In the genomic region with DNA sequence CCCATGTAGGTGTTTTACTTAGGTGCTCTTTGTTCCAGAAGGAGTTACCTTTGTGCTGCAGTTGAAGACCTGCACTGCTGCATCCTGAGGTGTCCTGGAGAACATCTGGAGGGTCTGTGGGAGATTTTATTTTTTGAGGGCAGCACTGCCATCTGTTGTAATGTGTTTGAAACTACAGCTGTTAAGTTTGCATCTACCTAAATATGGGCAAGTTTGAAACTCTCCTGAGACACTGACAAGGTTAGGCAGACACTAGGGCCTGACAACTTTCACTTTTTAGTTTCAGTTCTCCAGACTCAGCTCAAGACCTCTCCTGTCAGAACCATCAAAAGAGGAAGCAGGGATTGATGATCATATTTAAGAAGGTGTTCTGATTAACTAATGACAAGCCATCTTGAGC, we compare ENCODE assay signal across 8 mouse cellular contexts. TPM values are rescaled to one million over a fixed set of nuclear protein-coding genes. Genes with fewer than 3 reads are reported as not detected.
DNase-seq lines count a peak whose midpoint lies in the region; ATAC-seq and TF ChIP-seq lines count a peak whose summit lies in the region.

No protein-coding gene starts in this region.

- DNase-seq in heart, adult 2 months = peak in 1 of 2 experiments; percentile 16
- no peak for DNase-seq in heart, postnatal 25 days (ENCODE audit: low spot score)
- peak; percentile 25 for DNase-seq in right cerebral cortex, adult 18-20 months
- DNase-seq in right cerebral cortex, postnatal 36 days (ENCODE audit: low spot score in 2 of 2) = no peak
- peak; percentile 75 for DNase-seq in lung, embryonic 14.5 days
- DNase-seq in thymus, postnatal 4 days = peak; percentile 25
- DNase-seq in spleen, postnatal 14 days (ENCODE audit: low spot score in 2 of 2) = no peak

- no peaks in the 10 kb centered on the region for H3K27me3 ChIP-seq in heart, adult 2 months (ENCODE audit: control insufficient read depth, insufficient read depth, low read length)
- no peaks in the 10 kb centered on the region for H3K27me3 ChIP-seq in lung, embryonic 14.5 days (ENCODE audit: insufficient read depth, low read length)

- H3K79me2 ChIP-seq in heart, adult 2 months (replicated peaks; ENCODE audit: control insufficient read depth, insufficient read depth, low read length) = 0 out of 2 replicates have a peak, but pooled peaks cover 1% of the 10 kb centered on the region

- TF ChIP-seq CTCF in heart, adult 2 months (IDR thresholded peaks at IDR 0.05) = peak; percentile 84
- TF ChIP-seq CTCF in cortical plate, adult 2 months (IDR thresholded peaks at IDR 0.05; ENCODE audit: extremely low read depth, insufficient read depth, low read length) = peak; percentile 48; the same call in 1 of the 2 replicates
- peak; percentile 63 for TF ChIP-seq CTCF in lung, embryonic 14.5 days (IDR thresholded peaks at IDR 0.05; ENCODE audit: low read depth)

- H3K4me3 ChIP-seq in heart, adult 2 months = no peak overlapping the region
- H3K4me3 ChIP-seq in cortical plate, adult 2 months (ENCODE audit: insufficient read depth, low read length) = no peak overlapping the region
- no peak overlapping the region for H3K4me3 ChIP-seq in lung, embryonic 14.5 days (ENCODE audit: low read depth, low read length)

- peaks cover 2% of the 10 kb centered on the region; the same call in 1 of the 2 replicates for H3K4me1 ChIP-seq in heart, adult 2 months (ENCODE audit: control insufficient read depth, insufficient read depth, low read length)
- H3K4me1 ChIP-seq in cortical plate, adult 2 months (ENCODE audit: control insufficient read depth, insufficient read depth, low read length) = no peaks in the 10 kb centered on the region; the same call in 1 of the 2 replicates
- no peaks in the 10 kb centered on the region for H3K4me1 ChIP-seq in lung, embryonic 14.5 days (ENCODE audit: insufficient read depth)

- no peak overlapping the region for H3K27ac ChIP-seq in heart, adult 2 months
- H3K27ac ChIP-seq in cortical plate, adult 2 months (ENCODE audit: insufficient read depth, low read length) = no peak overlapping the region
- H3K27ac ChIP-seq in lung, embryonic 14.5 days (ENCODE audit: low read depth) = no peak overlapping the region

- TF ChIP-seq POLR2A in heart, adult 2 months (IDR thresholded peaks at IDR 0.05; ENCODE audit: insufficient read depth, low read depth, low read length) = no peak
- no peak for TF ChIP-seq POLR2A in cortical plate, adult 2 months (IDR thresholded peaks at IDR 0.05; ENCODE audit: extremely low read depth, insufficient read depth, low read length)

- no peak for ATAC-seq in lung, embryonic 14.5 days (ENCODE audit: insufficient read depth)

- no peak overlapping the region for H3K4me2 ChIP-seq in lung, embryonic 14.5 days

- H3K9ac ChIP-seq in heart, adult 2 months (ENCODE audit: low read depth, low read length) = no peak overlapping the region
- no peak overlapping the region for H3K9ac ChIP-seq in lung, embryonic 14.5 days

- TF ChIP-seq EP300 in heart, adult 2 months (IDR thresholded peaks at IDR 0.05; ENCODE audit: insufficient read depth, low read depth, low read length) = no peak

- peaks cover 9% of the 10 kb centered on the region for H3K36me3 ChIP-seq in heart, adult 2 months (ENCODE audit: control insufficient read depth, insufficient read depth, low read length)
- no peaks in the 10 kb centered on the region for H3K36me3 ChIP-seq in lung, embryonic 14.5 days (ENCODE audit: insufficient read depth)

- H3K9me3 ChIP-seq in lung, embryonic 14.5 days (ENCODE audit: low read depth, low read length) = no peaks in the 10 kb centered on the region

- intact Hi-C loops in heart, adult 2 months (cut with DNase I) = loop anchor here (1.0 kb wide), 2 partner anchors 375 to 530 kb away; no protein-coding TSS in a partner anchor
- intact Hi-C loops in heart, postnatal 25 days (cut with DNase I) = loop anchor here (1.0 kb wide), 2 partner anchors 375 to 530 kb away; no protein-coding TSS in a partner anchor

RNA-seq across cellular contexts. Expression of a gene that starts 2.2 kb away (rescaled TPM):
- 10 to 100 TPM; 23.8 to 25.9 TPM for total RNA-seq in heart, adult 2 months (2021)
- 8.6 and 12.9 TPM in 2 replicates for polyA plus RNA-seq in heart, adult 2 months (2012; rRNA removed)
- total RNA-seq in heart, postnatal 25 days (2021) = 10 to 100 TPM; 19.6 to 22.0 TPM
- polyA plus RNA-seq in cortical plate, adult 2 months (2012; rRNA removed) = 31.1 and 32.1 TPM in 2 replicates
- polyA plus RNA-seq in lung, embryonic 14.5 days (2014; fragmentation: Nextera tagmentation; extraction: Ambion mirVana) = 28.1 and 34.0 TPM in 2 replicates

Comparison
In these comparisons a context has a peak if more than half of its experiments do, and no peak if none do; other contexts are left out.
1. DNase-seq: peak in right cerebral cortex, adult 18-20 months (single experiment), lung, embryonic 14.5 days (single experiment) and thymus, postnatal 4 days (single experiment); none in heart, postnatal 25 days (single experiment), right cerebral cortex, postnatal 36 days (0 of 2) and spleen, postnatal 14 days (0 of 2).
2. Peak in every context shown above with its lines, with median percentiles within 50 percentile points of each other: CTCF ChIP-seq.